Mouse (Mus musculus): ENCODE measurements around the gene Catsperg1. TPM values are rescaled to one million over a fixed set of nuclear protein-coding genes. Genes with fewer than 3 reads are reported as not detected.

The Catsperg1 gene
- polyA plus RNA-seq, 1 experiment = 254 TPM

- Histone ChIP-seq H3K4me3 (ENCODE audit: control insufficient read depth, low read depth, low read length) (no peak overlapping the region), H3K4me1 (ENCODE audit: control insufficient read depth, insufficient read depth, low read length) (peaks cover 4% of the 10 kb centered on the region), H3K27ac (ENCODE audit: control insufficient read depth, insufficient read depth, low read depth, low read length) (no peak overlapping the region), H3K27me3 (ENCODE audit: control insufficient read depth, insufficient read depth, low read length) (no peaks in the 10 kb centered on the region), H3K36me3 (ENCODE audit: control insufficient read depth, insufficient read depth, low read length) (no peaks in the 10 kb centered on the region)
- TF ChIP-seq POLR2A (IDR thresholded peaks at IDR 0.05; ENCODE audit: control insufficient read depth, low read depth, low read length) (no peak), CTCF (IDR thresholded peaks at IDR 0.05; ENCODE audit: control insufficient read depth, insufficient read depth, insufficient replicate concordance, low read depth, low read length) (no peak)
These were observed 79.6 kb downstream of the Catsperg1 start for GRCm38 (mm10) chr7:29134230-29134629.

Other genes with a start within 250 kb of the Catsperg1 start
- 379 and 426 TPM in 2 replicates for gene Eif3k, start 232.2 kb downstream of the Catsperg1 start, polyA plus RNA-seq (2012; rRNA removed)
- 58.8 and 83.2 TPM in 2 replicates for gene Map4k1, start 232.0 kb downstream of the Catsperg1 start, polyA plus RNA-seq (2012; rRNA removed)
- gene Ryr1, start 88.9 kb downstream of the Catsperg1 start, polyA plus RNA-seq (2012; rRNA removed) = 0.70 and 1.1 TPM in 2 replicates
- 0.31 and 1.1 TPM in 2 replicates for gene Rasgrp4, start 79.2 kb downstream of the Catsperg1 start, polyA plus RNA-seq (2012; rRNA removed)
- 194 and 338 TPM in 2 replicates for gene Fam98c, start 57.8 kb downstream of the Catsperg1 start, polyA plus RNA-seq (2012; rRNA removed)
- gene Ggn, start 43.8 kb downstream of the Catsperg1 start, polyA plus RNA-seq (2012; rRNA removed) = 506 and 536 TPM in 2 replicates
- 40.9 and 41.8 TPM in 2 replicates for gene Spred3, start 43.6 kb downstream of the Catsperg1 start, polyA plus RNA-seq (2012; rRNA removed)
- 362 and 383 TPM in 2 replicates for gene Psmd8, start 33.3 kb downstream of the Catsperg1 start, polyA plus RNA-seq (2012; rRNA removed)
- gene Kcnk6, start 18.5 kb upstream of the Catsperg1 start, polyA plus RNA-seq (2012; rRNA removed) = 4.8 and 5.8 TPM in 2 replicates
- gene Yif1b, start 24.3 kb upstream of the Catsperg1 start, polyA plus RNA-seq (2012; rRNA removed) = 321 and 371 TPM in 2 replicates
- gene 2200002D01Rik, start 34.4 kb upstream of the Catsperg1 start, polyA plus RNA-seq (2012; rRNA removed) = 0.15 and 0.29 TPM in 2 replicates
- gene Spint2, start 67.9 kb upstream of the Catsperg1 start, polyA plus RNA-seq (2012; rRNA removed) = 146 and 160 TPM in 2 replicates
- 11.3 and 11.9 TPM in 2 replicates for gene Ppp1r14a, start 75.3 kb upstream of the Catsperg1 start, polyA plus RNA-seq (2012; rRNA removed)
- 8.0 and 8.6 TPM in 2 replicates for gene Dpf1, start 89.9 kb upstream of the Catsperg1 start, polyA plus RNA-seq (2012; rRNA removed)